Mouse (Mus musculus) left cerebral cortex, postnatal 25 days (tissue): ENCODE results near the gene H2afv. TPM values are rescaled to one million over a fixed set of nuclear protein-coding genes. Genes with fewer than 3 reads are reported as not detected.
"Not testable (repeated sequence)": the region's sequence is repeated elsewhere in the genome, so short reads cannot be mapped to it uniquely, and the experiment has no call there.

Experiments
- DNase-seq, 2 experiments: peaks; one replicate each; pipeline ENCODE4 v3.0.0; 2022; ENCODE audit warnings: low spot score in 2 of 2, mixed read lengths in 1 of 2
- intact Hi-C: fragments of 180-260 bp; cut with DNase I; formaldehyde crosslinking; loops from one replicate; pipeline ENCODE4 v1.15.1; 2025
- total RNA-seq, 2 experiments: library from RNA; stranded (reverse); gene quantifications; 2 replicates each; pipeline ENCODE4 v1.2.3; 2021

Gene H2afv
- total RNA-seq, 2 experiments from 2014 or later = 32.3 to 32.6 TPM

GRCm38 (mm10) chr11:6472076-6472475 lies 27.8 kb upstream of the H2afv start:
- no peak for DNase-seq
- intact Hi-C loops = no loop called here

GRCm38 (mm10) chr11:6471493-6471892 lies 27.2 kb upstream of the H2afv start:
- intact Hi-C loops = no loop called here
- no peak for DNase-seq

GRCm38 (mm10) chr11:6471054-6471453 lies 26.8 kb upstream of the H2afv start:
- no peak for DNase-seq
- intact Hi-C loops = no loop called here

DNA sequence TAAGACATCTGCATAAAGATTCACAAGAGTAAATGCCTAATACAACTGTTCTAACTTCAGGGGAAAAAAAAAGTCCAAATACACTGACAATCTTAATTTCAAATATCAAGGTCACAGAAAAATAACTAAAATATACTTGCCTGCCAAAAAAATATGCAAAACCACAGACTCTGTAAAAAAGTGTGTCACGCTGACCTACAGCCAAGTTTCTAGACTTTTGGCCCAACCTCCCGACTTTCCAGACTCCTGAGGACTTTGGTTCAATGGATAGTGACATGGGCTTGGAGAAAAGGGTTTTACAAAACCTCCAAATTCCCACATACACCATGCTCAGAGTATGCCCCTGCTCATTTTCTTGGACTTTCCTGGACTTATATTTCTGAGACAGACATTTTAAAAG lies 24.3 kb upstream of the H2afv start:
- no peak for DNase-seq
- intact Hi-C loops = loop anchor here (5.0 kb wide), 1 partner anchor 159 kb away; the partner anchor contains the start of gene Tbrg4

GRCm38 (mm10) chr11:6465122-6465521 lies 20.9 kb upstream of the H2afv start:
- intact Hi-C loops = loop anchor here (5.0 kb wide), 1 partner anchor 162 kb away; the partner anchor contains the start of gene Tbrg4
- DNase-seq = peak; percentile 41 to 77

GRCm38 (mm10) chr11:6463159-6463837 lies 19.1 kb upstream of the H2afv start:
- intact Hi-C loops = no loop called here

GRCm38 (mm10) chr11:6456083-6456482 lies 11.8 kb upstream of the H2afv start:
- intact Hi-C loops = no loop called here
- DNase-seq = no peak

More at GRCm38 (mm10) chr11:6463159-6463837, 19.1 kb upstream of the H2afv start:
- DNase-seq = no peak

GRCm38 (mm10) chr11:6448155-6448554 lies 3.9 kb upstream of the H2afv start:
- intact Hi-C loops, DNase-seq: not testable (repeated sequence)

- intact Hi-C loops = no loop called here
- DNase-seq = no peak
Measured at GRCm38 (mm10) chr11:6447493-6447892, 3.2 kb upstream of the H2afv start.

DNA sequence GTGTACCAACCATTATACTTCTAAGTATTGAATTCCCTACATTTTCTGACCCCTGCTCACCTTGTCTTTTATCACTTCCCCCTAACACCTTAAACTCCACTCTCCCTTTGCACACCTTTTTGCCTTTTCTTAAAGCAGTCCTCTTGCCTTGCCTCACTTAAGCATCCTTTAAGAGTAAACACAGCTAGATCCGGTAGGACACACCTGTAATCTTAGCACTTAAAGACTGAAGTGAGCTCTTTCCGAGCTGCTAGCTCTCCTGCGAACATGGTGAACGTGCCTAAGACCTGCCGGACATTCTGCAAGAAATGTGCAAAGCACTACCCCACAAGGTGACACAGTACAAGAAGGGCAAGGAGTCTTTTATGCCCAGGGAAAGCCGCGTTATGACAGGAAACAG lies 1.7 kb upstream of the H2afv start:
- intact Hi-C loops = loop anchor here (2.0 kb wide), 1 partner anchor 29 kb away; the partner anchor contains the start of gene Purb

GRCm38 (mm10) chr11:6445441-6445840 lies 1.2 kb upstream of the H2afv start:
- DNase-seq = no peak
- intact Hi-C loops = loop anchor here (2.0 kb wide), 1 partner anchor 29 kb away; the partner anchor contains the start of gene Purb

More for the DNA sequence above, 1.7 kb upstream of the H2afv start:
- no peak for DNase-seq

DNA sequence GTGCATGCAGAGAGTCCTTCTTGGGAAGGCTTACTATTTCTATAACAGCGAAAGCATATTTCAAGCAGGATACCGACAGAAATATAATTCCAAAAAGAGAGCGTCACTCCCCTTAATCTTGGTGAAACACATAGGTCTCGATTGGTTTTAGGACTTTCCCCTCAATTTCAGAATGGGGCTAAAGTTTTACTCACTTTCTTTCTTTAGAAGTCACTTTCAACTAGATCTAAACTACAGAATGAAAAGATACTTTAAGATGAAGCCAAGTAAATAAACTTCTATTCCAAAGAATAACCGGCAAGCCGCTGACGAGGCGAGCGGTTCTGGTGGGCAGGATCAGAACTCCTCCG lies 541 bp downstream of the H2afv start:
- no peak for DNase-seq
- intact Hi-C loops = loop anchor here (2.0 kb wide), 1 partner anchor 31 kb away; the partner anchor contains the start of gene Purb

GRCm38 (mm10) chr11:6443102-6443501 lies 1.1 kb downstream of the H2afv start:
- intact Hi-C loops = no loop called here
- no peak for DNase-seq

- intact Hi-C loops = no loop called here
- no peak for DNase-seq
Measured at GRCm38 (mm10) chr11:6442566-6442965, 1.7 kb downstream of the H2afv start.

DNA sequence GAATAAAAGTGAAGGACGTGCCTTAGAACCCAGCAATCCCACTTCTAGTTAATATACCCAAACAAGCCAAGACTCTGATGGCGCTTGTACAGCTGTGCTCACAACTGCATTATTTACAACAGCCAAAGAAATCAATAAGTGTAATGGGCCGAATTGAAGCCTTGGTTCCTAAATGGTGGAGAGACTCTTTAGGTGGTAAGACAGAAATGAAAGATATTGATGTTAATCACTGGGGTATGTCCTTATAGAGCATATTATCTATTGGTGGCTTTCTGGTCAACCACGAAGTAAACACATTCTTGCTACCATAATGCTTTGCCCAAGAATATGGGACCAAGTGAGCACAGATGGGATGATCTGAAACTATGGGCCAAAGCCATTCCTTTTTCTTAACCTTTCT lies 4.1 kb downstream of the H2afv start:
- intact Hi-C loops = no loop called here

GRCm38 (mm10) chr11:6437667-6438066 lies 6.6 kb downstream of the H2afv start:
- intact Hi-C loops = no loop called here
- no peak for DNase-seq

More for the DNA sequence above, 4.1 kb downstream of the H2afv start:
- DNase-seq = no peak

- DNase-seq = no peak
- intact Hi-C loops = no loop called here
Measured at GRCm38 (mm10) chr11:6436442-6436841, 7.8 kb downstream of the H2afv start.

DNA sequence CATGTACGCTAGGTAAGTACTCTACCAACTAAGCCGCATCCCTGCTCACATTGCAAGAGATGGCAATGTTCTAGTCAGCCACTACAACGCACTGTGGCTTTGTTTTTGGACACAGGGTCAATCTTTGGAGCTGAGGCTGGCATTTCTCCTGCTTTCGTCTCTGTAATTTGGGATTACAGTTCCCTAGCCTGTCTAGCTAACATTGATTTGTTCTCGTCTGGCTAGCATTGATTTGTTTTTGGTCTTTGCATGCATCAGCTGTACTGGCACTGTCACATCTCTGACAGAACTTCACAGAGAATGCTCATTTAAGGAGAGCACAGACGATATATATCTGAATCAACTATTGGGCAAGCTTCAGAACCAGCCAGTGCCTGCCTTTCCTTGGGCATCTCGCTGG lies 14.1 kb downstream of the H2afv start:
- intact Hi-C loops = no loop called here
- no peak for DNase-seq

DNA sequence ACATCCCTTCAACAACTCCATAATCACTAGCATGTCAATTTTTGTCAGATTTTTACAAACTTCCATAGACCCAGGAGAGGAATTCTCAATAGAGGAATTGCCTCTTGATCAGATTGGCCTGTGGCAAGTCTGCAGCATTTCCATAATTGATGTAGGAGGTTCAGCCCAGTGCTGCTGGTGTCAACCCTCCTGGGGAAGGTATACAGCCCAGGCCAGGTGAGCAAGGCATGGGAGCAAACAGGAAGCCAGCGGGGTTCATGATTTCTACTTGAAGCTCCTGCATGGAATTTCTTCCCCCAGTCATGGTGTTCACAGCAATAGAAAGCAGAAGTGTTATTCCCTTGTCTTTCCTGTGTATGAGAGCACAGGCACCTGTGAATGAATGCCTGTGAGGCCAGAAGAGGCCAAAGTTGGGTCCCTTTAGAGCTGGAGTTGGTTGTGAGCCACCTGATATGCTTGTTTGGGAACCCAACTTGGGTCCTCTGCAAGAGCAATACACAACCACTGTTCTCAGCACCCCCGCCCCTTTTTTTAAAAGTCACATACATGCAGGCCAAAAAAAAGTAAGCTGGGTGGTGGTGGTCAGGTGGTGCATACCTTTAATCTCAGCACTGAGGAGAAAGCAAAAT lies 23.4 kb downstream of the H2afv start:
- intact Hi-C loops = no loop called here
- DNase-seq = no peak

GRCm38 (mm10) chr11:6420283-6420703 lies 23.9 kb downstream of the H2afv start:
- DNase-seq = no peak
- intact Hi-C loops = no loop called here

DNA sequence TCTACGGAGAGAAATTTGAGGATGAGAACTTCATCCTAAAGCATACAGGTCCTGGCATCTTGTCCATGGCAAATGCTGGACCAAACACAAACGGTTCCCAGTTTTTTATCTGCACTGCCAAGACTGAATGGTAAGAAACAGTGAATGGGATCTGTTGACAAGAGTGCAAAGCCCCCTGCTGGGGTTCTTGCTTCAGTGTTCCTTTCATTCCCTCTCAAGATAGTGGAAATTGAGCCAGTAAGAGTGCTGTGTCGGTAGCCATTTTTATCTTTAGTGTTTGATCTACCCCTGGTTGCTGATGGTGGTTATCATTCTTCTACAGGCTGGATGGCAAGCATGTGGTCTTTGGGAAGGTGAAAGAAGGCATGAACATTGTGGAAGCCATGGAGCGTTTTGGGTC lies 25.1 kb downstream of the H2afv start:
- DNase-seq, intact Hi-C loops: not testable (repeated sequence)
